In genomic region chr2:69646726-69647490, GRCm38 (mm10) we compare ENCODE assay signal across 8 mouse cellular contexts. TPM values are rescaled to one million over a fixed set of nuclear protein-coding genes. Genes with fewer than 3 reads are reported as not detected.
DNase-seq lines count a peak whose midpoint lies in the region; ATAC-seq lines count a peak whose summit lies in the region.

TSS of gene Bbs5 (plus strand) at chr2:69647171.

- DNase-seq in gastrocnemius, postnatal 10 days: peak; percentile 87
- peak; percentile 91 for DNase-seq in intestine, embryonic 14.5 days (ENCODE audit: low spot score)
- peak; percentile 96 for DNase-seq in left cerebral cortex, postnatal 14 days (ENCODE audit: low spot score in 2 of 2)
- DNase-seq in mesoderm, embryonic 11.5 days (ENCODE audit: low read depth, low spot score): peak; percentile 86
- peak; percentile 95 for DNase-seq in right cerebral cortex, postnatal 36 days (ENCODE audit: low spot score in 2 of 2)
- peak; percentile 88 for DNase-seq in yolk sac, embryonic 10.5 days (ENCODE audit: low spot score)

- no peaks in the 10 kb centered on the region for H3K36me3 ChIP-seq in intestine, embryonic 14.5 days (ENCODE audit: control insufficient read depth, insufficient read depth, low read length)

- peak within 1 kb of the TSS; percentile 58 for H3K4me3 ChIP-seq in intestine, embryonic 14.5 days (ENCODE audit: low read depth, low read length)

- peak within 1 kb of the TSS; percentile 84 for H3K4me2 ChIP-seq in intestine, embryonic 14.5 days (ENCODE audit: low read length)

- H3K4me1 ChIP-seq in intestine, embryonic 14.5 days (replicated peaks; ENCODE audit: control insufficient read depth, insufficient read depth, low read length): peaks cover 6% of the 10 kb centered on the region; the same call in 1 of the 2 replicates

- WGBS in intestine, embryonic 14.5 days: 2% methylated on average over 43 of the region's 43 CpGs

- no peaks in the 10 kb centered on the region for H3K27me3 ChIP-seq in intestine, embryonic 14.5 days (replicated peaks; ENCODE audit: control insufficient read depth, insufficient read depth, low read length)

- H3K9ac ChIP-seq in intestine, embryonic 14.5 days (ENCODE audit: low read length): peak within 1 kb of the TSS; percentile 46

- peak; percentile 40 for ATAC-seq in activated CD4-positive, CD25-positive, alpha-beta regulatory T cell, adult 4 months
- peak; percentile 98 for ATAC-seq in common myeloid progenitor, adult 5-6 weeks (replicated peaks; ENCODE audit: low read depth, poor library complexity, severe bottlenecking)
- ATAC-seq in intestine, embryonic 14.5 days (replicated peaks; ENCODE audit: low FRiP score, low TSS enrichment, low read depth): peak; percentile 84

- no peak within 1 kb of the TSS for H3K27ac ChIP-seq in intestine, embryonic 14.5 days (ENCODE audit: low read depth)

- intact Hi-C loops in left cerebral cortex, postnatal 14 days (cut with DNase I): no loop called here

- no peaks in the 10 kb centered on the region for H3K9me3 ChIP-seq in intestine, embryonic 14.5 days (ENCODE audit: control insufficient read depth, low read length)

RNA-seq across cellular contexts. Expression of gene Bbs5, which starts in this region (rescaled TPM):
- polyA plus RNA-seq in activated CD4-positive, CD25-positive, alpha-beta regulatory T cell, adult 4 months (2017; shearing (Covaris generic)): under 1 TPM; 0.62 to 0.70 TPM
- 4.2 and 8.4 TPM in 2 replicates for total RNA-seq in common myeloid progenitor, adult 5-6 weeks (2017)
- 1 to 10 TPM; 4.0 to 4.3 TPM for total RNA-seq in gastrocnemius, postnatal 10 days (2021)
- 9.1 and 17.8 TPM in 2 replicates for polyA plus RNA-seq in intestine, embryonic 14.5 days (2014; fragmentation: Nextera tagmentation; extraction: Ambion mirVana)
- total RNA-seq in left cerebral cortex, postnatal 14 days (2021): 10 to 100 TPM; 25.9 to 29.4 TPM

Comparison
In these comparisons a context has a peak if more than half of its experiments do, and no peak if none do; other contexts are left out.
1. Peak in ATAC-seq in activated CD4-positive, CD25-positive, alpha-beta regulatory T cell, adult 4 months; RNA of the gene not detected or under 1 TPM.
2. ATAC-seq: peak in every context shown above with its lines; median percentile 98 in common myeloid progenitor, adult 5-6 weeks; 84 in intestine, embryonic 14.5 days; 40 in activated CD4-positive, CD25-positive, alpha-beta regulatory T cell, adult 4 months.